Mouse (Mus musculus) cerebellum, postnatal 10 days (tissue): ENCODE measurements at regions not wholly inside any gene's neighbourhood (a gene's known extent, or its start where the extent isn't known, plus 50 kb on each side); places are given as distances from the start of the nearest gene placed in this dataset.

Experiments used
- DNase-seq, 2 experiments: peaks; one replicate each; pipeline ENCODE4 v3.0.0; 2021; ENCODE audit warnings: mixed read lengths in 2 of 2

- DNase-seq, result no peak
Observed at GRCm38 (mm10) chr6:35458250-35458649, 81.4 kb downstream of the Mtpn start.

GRCm38 (mm10) chr6:35445007-35445406 lies 94.7 kb downstream of the Mtpn start:
- DNase-seq, result no peak

GRCm38 (mm10) chr6:35426301-35426700 lies 100.4 kb upstream of the Fam180a start:
- DNase-seq, result peak; percentile 17 to 28

GRCm38 (mm10) chr6:35424521-35424920 lies 98.6 kb upstream of the Fam180a start:
- no peak for DNase-seq

GRCm38 (mm10) chr6:35420924-35421323 lies 95.0 kb upstream of the Fam180a start:
- no peak for DNase-seq

- peak; percentile 29 to 51 for DNase-seq
Observed at GRCm38 (mm10) chr6:35405044-35405443, 79.1 kb upstream of the Fam180a start.

- DNase-seq, result peak; percentile 54 to 66
Observed at GRCm38 (mm10) chr6:35403341-35403910, 77.5 kb upstream of the Fam180a start.

- DNase-seq, result no peak
Observed at GRCm38 (mm10) chr6:35395726-35396125, 69.8 kb upstream of the Fam180a start.

- no peak for DNase-seq
Observed at GRCm38 (mm10) chr6:35388827-35389226, 62.9 kb upstream of the Fam180a start.

GRCm38 (mm10) chr6:35381536-35381935 lies 55.6 kb upstream of the Fam180a start:
- DNase-seq, result peak in 1 of 2 experiments; percentile 35

- DNase-seq, result peak; percentile 71 to 76
Observed at GRCm38 (mm10) chr6:35380721-35381466, 55.0 kb upstream of the Fam180a start.

GRCm38 (mm10) chr6:35379890-35380289 lies 53.9 kb upstream of the Fam180a start:
- DNase-seq, result peak; percentile 79 to 85

GRCm38 (mm10) chr6:35378851-35379250 lies 52.9 kb upstream of the Fam180a start:
- no peak for DNase-seq

GRCm38 (mm10) chr6:35377535-35377934 lies 51.6 kb upstream of the Fam180a start:
- no peak for DNase-seq

GRCm38 (mm10) chr6:35376526-35376925 lies 50.6 kb upstream of the Fam180a start:
- DNase-seq, result no peak
